Mouse (Mus musculus) heart, embryonic 12.5 days (tissue): ENCODE measurements at regions not wholly inside any gene's neighbourhood (a gene's known extent, or its start where the extent isn't known, plus 50 kb on each side); places are given as distances from the start of the nearest gene placed in this dataset.
"Not testable (repeated sequence)": the region's sequence is repeated elsewhere in the genome, so short reads cannot be mapped to it uniquely, and the experiment has no call there.

Source experiments
- ATAC-seq: fragments of 200-750 bp; cut with Nextera tagmentation; 2 replicates; pipeline ENCODE4 v1.8.0; 2017; ENCODE audit warnings: moderate TSS enrichment, moderate library complexity; ENCODE audit not compliant: insufficient number of reproducible peaks, low FRiP score
- H3K27ac ChIP-seq: fragments of 300-500 bp; sonication (generic); 2 replicates; pipeline ENCODE4 v1.5.1; 2016; ENCODE audit warnings: mild to moderate bottlenecking, moderate library complexity; ENCODE audit not compliant: poor library complexity, severe bottlenecking
- H3K27me3 ChIP-seq: fragments of 300-500 bp; sonication (generic); replicated peaks from 2 replicates; pipeline ENCODE4 v1.6.1; 2016; ENCODE audit warnings: mild to moderate bottlenecking, moderate library complexity
- H3K36me3 ChIP-seq: fragments of 300-500 bp; sonication (generic); 2 replicates; pipeline ENCODE4 v1.6.1; 2016; ENCODE audit warnings: mild to moderate bottlenecking, moderate library complexity
- H3K4me1 ChIP-seq: fragments of 300-500 bp; sonication (generic); replicated peaks from 2 replicates; pipeline ENCODE4 v1.6.1; 2016; ENCODE audit warnings: mild to moderate bottlenecking
- H3K4me2 ChIP-seq: fragments of 300-500 bp; sonication (generic); 2 replicates; pipeline ENCODE4 v1.6.1; 2016; ENCODE audit warnings: mild to moderate bottlenecking, moderate library complexity
- H3K4me3 ChIP-seq: fragments of 300-500 bp; sonication (generic); 2 replicates; pipeline ENCODE4 v1.5.1; 2016; ENCODE audit warnings: mild to moderate bottlenecking
- H3K9ac ChIP-seq: fragments of 300-500 bp; sonication (generic); 2 replicates; pipeline ENCODE4 v1.6.1; 2016; ENCODE audit warnings: mild to moderate bottlenecking, moderate library complexity
- H3K9me3 ChIP-seq: fragments of 300-500 bp; sonication (generic); replicated peaks from 2 replicates; pipeline ENCODE4 v1.6.1; 2016; ENCODE audit warnings: mild to moderate bottlenecking, moderate library complexity
- WGBS: fragments of 180-500 bp; shearing (Covaris S2); methylation state at CpG from one replicate; pipeline ENCODE4 v1.1.7; 2016; 5-methylcytosine and 5-hydroxymethylcytosine counted together

DNA sequence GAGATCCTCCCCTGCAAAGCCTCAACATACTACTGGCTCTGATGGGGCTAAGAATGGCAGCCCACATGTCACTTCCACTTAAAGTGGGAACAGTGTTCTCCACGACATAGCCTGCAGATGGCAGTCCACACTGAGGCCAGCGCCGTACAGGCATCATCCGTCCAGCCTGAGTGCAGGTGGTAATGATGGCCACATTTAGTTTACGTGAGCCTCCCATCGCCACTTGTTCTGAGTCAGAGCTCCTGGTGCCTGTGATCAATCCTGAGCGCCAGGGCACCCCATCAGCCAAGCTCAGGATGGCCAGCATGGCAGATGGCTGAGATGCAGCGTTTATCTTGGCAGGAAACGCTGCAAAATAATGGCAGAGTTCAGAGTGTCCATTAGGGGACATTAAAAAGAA is 159.6 kb downstream of the Adgrd1 start:
- H3K27me3 ChIP-seq, result no peaks in the 10 kb centered on the region
- no peak for ATAC-seq
- peaks cover 12% of the 10 kb centered on the region; the same call in 1 of the 2 replicates for H3K9me3 ChIP-seq
- no peak overlapping the region for H3K27ac ChIP-seq
- H3K9ac ChIP-seq, result no peak overlapping the region
- H3K4me2 ChIP-seq, result no peak overlapping the region
- H3K4me3 ChIP-seq, result no peak overlapping the region
- no peaks in the 10 kb centered on the region for H3K4me1 ChIP-seq
- H3K36me3 ChIP-seq, result no peaks in the 10 kb centered on the region
- WGBS, result 77% methylated on average over 9 of the region's 9 CpGs

DNA sequence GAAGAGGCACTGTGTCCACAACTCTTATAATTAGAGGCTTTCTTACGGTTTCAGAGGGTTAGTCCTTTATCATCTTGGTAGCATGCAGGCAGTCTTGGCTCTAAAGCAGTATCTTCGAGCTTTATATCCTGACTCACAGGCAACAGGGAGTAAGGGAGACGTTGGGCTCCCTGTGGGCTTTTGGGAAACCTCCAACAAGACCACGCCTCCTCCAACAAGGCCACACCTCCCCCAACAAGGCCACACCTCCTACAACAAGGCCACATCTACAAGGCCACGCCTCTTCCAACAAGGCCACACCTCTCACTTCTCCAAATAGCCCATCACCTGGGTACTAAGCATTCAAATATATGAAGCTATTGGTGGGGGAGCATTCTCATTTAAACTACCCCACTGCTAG is 160.7 kb downstream of the Adgrd1 start:
- WGBS, result 52% methylated on average over 5 of the region's 5 CpGs
- Histone ChIP-seq H3K36me3 (no peaks in the 10 kb centered on the region), H3K4me2 (no peak overlapping the region), H3K4me1 (0 out of 2 replicates have a peak, but pooled peaks cover 4% of the 10 kb centered on the region), H3K9ac (no peak overlapping the region), H3K27ac (no peak overlapping the region), H3K4me3 (no peak overlapping the region), H3K9me3 (peaks cover 12% of the 10 kb centered on the region; the same call in 1 of the 2 replicates), H3K27me3 (no peaks in the 10 kb centered on the region)
- no peak for ATAC-seq

DNA sequence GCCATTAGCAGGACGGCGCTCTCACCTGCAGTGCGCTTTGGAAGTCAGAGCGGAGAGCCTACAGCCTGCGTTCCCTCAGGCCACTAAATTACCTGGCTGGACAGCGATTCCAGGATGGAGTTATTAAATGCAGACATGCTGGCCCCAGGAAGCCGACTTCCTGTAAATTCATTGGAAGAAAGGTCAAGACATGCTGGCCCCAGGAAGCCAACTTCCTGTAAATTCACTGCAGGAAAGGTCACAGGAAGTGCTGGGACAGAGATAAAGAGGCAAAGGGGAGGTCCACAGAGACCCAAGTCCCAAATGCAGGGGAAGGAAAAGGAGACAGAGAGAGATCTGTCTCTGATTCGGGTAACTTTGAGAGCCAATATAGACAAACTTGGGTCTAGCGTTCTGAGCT is 164.1 kb downstream of the Adgrd1 start:
- 0 out of 2 replicates have a peak, but pooled peaks cover 4% of the 10 kb centered on the region for H3K27me3 ChIP-seq
- no peak overlapping the region for H3K4me2 ChIP-seq
- H3K4me1 ChIP-seq, result 0 out of 2 replicates have a peak, but pooled peaks cover 11% of the 10 kb centered on the region
- 58% methylated on average over 9 of the region's 9 CpGs for WGBS
- H3K27ac ChIP-seq, result no peak overlapping the region
- H3K9ac ChIP-seq, result no peak overlapping the region
- H3K9me3 ChIP-seq, result no peaks in the 10 kb centered on the region
- H3K36me3 ChIP-seq, result no peaks in the 10 kb centered on the region
- no peak overlapping the region for H3K4me3 ChIP-seq
- ATAC-seq, result no peak

DNA sequence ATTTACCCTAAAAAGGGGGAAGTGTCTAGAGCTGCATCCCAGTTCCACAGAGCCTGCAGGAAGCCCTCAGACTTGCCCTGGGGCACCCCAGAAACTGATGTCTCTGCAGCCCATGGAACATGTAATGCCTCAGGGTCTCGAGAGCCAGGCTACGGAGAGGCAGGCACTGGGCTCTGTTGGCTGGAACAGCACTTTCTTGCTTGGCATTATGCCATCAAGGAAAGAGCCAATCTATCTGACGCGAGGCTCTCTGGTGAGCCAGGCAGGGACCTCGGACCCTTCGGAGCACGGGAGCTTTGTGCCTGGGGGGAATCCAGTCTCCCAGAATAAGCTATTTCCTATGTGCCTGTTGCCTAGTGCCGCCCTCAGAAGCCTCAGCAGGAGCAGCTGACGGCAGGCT is 166.6 kb downstream of the Adgrd1 start:
- Histone ChIP-seq H3K9ac (no peak overlapping the region), H3K4me1 (0 out of 2 replicates have a peak, but pooled peaks cover 11% of the 10 kb centered on the region), H3K9me3 (no peaks in the 10 kb centered on the region), H3K4me2 (no peak overlapping the region), H3K27me3 (peaks cover 25% of the 10 kb centered on the region), H3K36me3 (no peaks in the 10 kb centered on the region), H3K27ac (no peak overlapping the region), H3K4me3 (no peak overlapping the region)
- WGBS, result 40% methylated on average over 9 of the region's 9 CpGs
- ATAC-seq, result peak; percentile 14; the same call in 1 of the 2 replicates

DNA sequence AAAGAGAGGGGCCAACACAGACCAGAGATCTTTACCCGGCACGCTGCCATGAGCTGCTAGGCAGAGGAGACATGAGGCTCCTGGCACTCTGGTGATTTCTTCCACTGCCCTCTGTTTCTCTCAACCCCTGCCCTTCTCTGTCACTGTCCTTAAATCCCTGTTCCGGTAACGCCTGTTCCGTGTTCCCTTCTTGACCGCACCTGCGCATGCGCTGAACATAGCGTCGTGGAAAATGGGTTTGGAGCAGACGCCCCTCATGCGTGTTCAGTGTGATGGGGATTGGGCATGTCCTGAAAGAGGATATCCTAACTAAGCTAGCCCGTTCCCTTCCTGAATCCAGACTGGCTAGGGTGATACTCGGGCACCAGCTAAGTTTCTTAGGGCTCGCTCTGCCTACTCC is 167.8 kb downstream of the Adgrd1 start:
- Histone ChIP-seq H3K27ac (no peak overlapping the region), H3K27me3 (peaks cover 36% of the 10 kb centered on the region), H3K4me1 (0 out of 2 replicates have a peak, but pooled peaks cover 11% of the 10 kb centered on the region), H3K4me3 (no peak overlapping the region), H3K36me3 (no peaks in the 10 kb centered on the region), H3K9ac (no peak overlapping the region), H3K9me3 (no peaks in the 10 kb centered on the region), H3K4me2 (no peak overlapping the region)
- WGBS, result 88% methylated on average over 15 of the region's 15 CpGs
- ATAC-seq, result no peak

DNA sequence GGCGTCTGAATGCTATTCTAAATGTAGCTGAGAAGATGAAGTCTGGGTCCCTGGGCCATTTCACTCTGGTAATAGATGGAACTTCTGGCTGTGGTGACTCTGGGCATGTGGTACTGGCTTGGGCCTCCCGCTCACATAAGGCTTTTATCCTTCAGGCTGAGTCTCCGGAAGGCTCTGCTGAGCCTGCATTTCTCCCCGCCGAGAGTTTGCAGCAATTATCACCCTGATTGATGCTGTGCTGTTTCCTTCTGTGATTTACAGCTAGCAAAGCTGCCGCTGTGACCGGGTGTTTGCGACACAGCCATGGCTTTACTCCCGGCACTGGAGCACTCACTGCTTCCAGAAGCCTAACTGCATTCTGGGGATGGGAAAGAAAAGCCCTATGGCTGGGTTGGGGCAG is 171.9 kb downstream of the Adgrd1 start:
- H3K9me3 ChIP-seq, result no peaks in the 10 kb centered on the region
- no peak overlapping the region for H3K9ac ChIP-seq
- H3K27me3 ChIP-seq, result peaks cover 66% of the 10 kb centered on the region
- no peak overlapping the region for H3K4me2 ChIP-seq
- WGBS, result 21% methylated on average over 9 of the region's 9 CpGs
- H3K36me3 ChIP-seq, result no peaks in the 10 kb centered on the region
- H3K4me1 ChIP-seq, result 0 out of 2 replicates have a peak, but pooled peaks cover under 1% of the 10 kb centered on the region
- no peak for ATAC-seq
- H3K27ac ChIP-seq, result no peak overlapping the region
- H3K4me3 ChIP-seq, result no peak overlapping the region

DNA sequence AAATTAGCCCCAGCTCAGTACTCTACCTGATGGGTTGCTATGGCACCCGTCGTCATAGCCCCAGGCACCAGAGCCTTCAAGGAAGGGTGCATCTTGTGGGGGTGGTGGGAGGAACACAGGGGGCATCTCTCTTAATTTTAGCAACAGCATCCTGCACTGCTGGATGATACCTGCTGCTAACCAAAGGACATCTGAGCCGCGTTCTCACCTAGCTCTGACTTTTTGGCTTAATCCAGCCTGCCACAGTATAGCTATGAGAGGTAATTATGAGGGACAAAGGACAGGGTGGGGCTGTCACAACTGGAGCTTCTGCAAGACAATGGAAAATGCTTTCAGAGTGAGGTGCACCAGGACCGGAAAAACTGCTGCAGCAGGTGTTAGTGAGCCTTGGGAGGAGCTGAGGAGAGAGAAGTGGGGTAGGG is 173.5 kb downstream of the Adgrd1 start:
- Histone ChIP-seq H3K36me3 (no peaks in the 10 kb centered on the region), H3K9me3 (no peaks in the 10 kb centered on the region), H3K4me3 (no peak overlapping the region), H3K4me2 (no peak overlapping the region), H3K9ac (no peak overlapping the region), H3K27me3 (peaks cover 66% of the 10 kb centered on the region), H3K4me1 (no peaks in the 10 kb centered on the region), H3K27ac (no peak overlapping the region)
- ATAC-seq, result no peak
- 17% methylated on average over 5 of the region's 5 CpGs for WGBS

DNA sequence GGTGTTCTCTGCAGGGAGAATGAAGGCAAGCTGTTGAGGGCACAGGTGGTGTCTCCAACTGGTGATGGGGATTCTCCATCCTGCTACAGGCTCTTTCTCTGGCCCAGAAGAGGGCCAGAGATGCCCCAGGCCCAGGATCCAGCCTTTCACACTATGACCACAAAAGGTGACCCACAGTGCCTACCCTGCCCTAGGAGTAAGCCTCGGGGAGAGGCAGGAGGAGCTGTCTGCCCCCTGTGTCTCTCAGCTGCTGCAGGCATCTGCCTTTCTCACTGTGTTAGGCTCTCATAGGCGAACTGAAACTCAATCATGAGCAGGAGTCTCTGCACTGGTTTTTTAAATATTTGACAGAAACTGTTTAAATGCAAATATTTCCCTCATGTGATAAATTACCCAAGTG is 184.9 kb downstream of the Adgrd1 start:
- 19% methylated on average over 2 of the region's 2 CpGs for WGBS
- H3K4me1 ChIP-seq, result no peaks in the 10 kb centered on the region
- H3K4me2 ChIP-seq, result no peak overlapping the region
- no peak overlapping the region for H3K27ac ChIP-seq
- peaks cover 36% of the 10 kb centered on the region for H3K27me3 ChIP-seq
- ATAC-seq, result no peak
- no peaks in the 10 kb centered on the region for H3K36me3 ChIP-seq
- no peak overlapping the region for H3K9ac ChIP-seq
- H3K4me3 ChIP-seq, result no peak overlapping the region
- no peaks in the 10 kb centered on the region for H3K9me3 ChIP-seq

DNA sequence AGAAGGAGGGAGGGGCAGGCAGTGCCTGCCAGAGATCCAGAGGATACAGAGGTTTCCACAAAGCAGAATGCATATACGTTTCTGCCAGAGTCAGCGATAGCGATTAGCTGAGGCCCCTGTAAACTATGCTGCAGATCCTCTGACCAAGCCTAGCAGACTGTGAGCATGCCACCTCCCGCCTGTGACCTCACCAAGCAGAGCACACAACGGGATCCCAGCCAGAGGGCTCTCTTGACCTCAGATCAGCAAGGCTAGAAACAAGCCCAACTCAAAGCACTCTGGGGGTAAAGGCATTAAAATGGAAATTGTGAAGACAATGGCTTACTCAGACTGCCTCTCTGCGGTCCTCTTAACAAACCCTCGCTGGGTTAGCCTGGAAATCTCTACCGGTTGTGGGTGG is 185.6 kb downstream of the Adgrd1 start:
- Histone ChIP-seq H3K27me3 (peaks cover 41% of the 10 kb centered on the region), H3K4me3 (no peak overlapping the region), H3K9me3 (no peaks in the 10 kb centered on the region), H3K4me2 (no peak overlapping the region), H3K4me1 (no peaks in the 10 kb centered on the region), H3K27ac (no peak overlapping the region), H3K9ac (no peak overlapping the region), H3K36me3 (no peaks in the 10 kb centered on the region)
- no peak for ATAC-seq
- 5% methylated on average over 8 of the region's 8 CpGs for WGBS

DNA sequence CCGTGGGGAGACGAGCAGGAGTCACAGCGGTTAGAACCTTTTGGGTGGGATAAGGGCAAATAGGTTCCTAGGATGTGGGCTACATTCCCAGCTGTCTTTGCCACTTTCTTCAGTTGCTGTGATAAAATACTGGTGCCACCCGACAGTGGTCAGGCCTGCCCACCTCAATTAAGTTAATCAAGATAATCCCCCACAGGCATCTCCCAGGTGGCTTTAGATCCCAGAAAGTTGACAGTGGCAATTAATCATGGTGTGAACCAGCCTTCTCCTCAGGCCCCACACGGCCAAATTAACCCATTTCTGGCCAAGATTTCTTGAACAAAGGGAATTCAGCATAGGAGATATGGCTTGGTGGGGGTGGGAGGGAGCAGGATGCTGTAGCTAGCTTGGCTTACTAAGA is 186.3 kb downstream of the Adgrd1 start:
- Histone ChIP-seq H3K36me3 (no peaks in the 10 kb centered on the region), H3K4me2 (no peak overlapping the region), H3K4me3 (no peak overlapping the region), H3K4me1 (no peaks in the 10 kb centered on the region), H3K27ac (no peak overlapping the region), H3K9me3 (no peaks in the 10 kb centered on the region), H3K9ac (no peak overlapping the region), H3K27me3 (peaks cover 41% of the 10 kb centered on the region)
- 8% methylated on average over 5 of the region's 5 CpGs for WGBS
- ATAC-seq, result no peak

DNA sequence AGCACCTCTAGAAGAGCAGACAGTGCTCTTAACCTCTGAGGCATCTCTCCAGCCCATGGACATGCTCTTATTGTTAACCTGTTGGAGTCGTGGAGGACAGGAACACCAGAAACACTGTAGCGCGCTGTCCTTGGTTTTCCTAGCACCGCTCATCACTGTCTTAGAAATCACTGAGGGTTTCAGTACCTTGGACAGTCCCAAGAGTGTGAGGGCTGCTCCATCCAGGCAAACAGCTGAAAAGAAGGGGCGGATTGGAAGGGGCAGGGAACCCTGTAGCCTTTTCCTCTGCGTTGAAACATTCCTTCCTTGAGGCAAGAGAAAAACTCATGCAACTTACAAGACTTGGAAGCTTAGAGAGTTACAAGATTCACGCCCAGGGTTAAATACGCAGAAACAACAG is 190.9 kb downstream of the Adgrd1 start:
- H3K4me3 ChIP-seq, result no peak overlapping the region
- no peaks in the 10 kb centered on the region for H3K36me3 ChIP-seq
- no peak overlapping the region for H3K4me2 ChIP-seq
- peaks cover 32% of the 10 kb centered on the region for H3K27me3 ChIP-seq
- WGBS, result 9% methylated on average over 8 of the region's 8 CpGs
- no peak overlapping the region for H3K27ac ChIP-seq
- no peaks in the 10 kb centered on the region for H3K4me1 ChIP-seq
- no peak for ATAC-seq
- H3K9me3 ChIP-seq, result no peaks in the 10 kb centered on the region
- H3K9ac ChIP-seq, result no peak overlapping the region

DNA sequence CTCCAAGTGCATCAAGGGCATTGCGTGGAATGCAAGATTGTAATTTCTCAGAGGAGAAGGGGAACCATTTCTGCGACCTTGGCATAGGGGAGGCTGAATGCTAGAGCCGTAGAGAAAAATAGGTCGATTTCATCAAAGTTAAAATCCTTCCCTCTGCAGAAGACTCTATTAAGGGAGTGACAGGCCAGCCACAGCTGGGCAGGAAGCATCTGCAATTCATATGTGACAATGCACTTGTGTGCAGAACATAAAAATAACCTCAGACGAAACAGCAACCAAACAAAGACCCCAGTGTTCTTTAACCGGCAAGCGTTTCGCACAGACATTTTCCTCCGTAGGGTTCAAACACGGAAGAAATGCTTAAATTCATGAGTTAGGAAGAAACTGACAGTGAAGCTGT is 196.3 kb downstream of the Adgrd1 start:
- not testable (repeated sequence) for H3K4me1 ChIP-seq, H3K27me3 ChIP-seq, H3K36me3 ChIP-seq, H3K4me3 ChIP-seq, H3K9ac ChIP-seq, ATAC-seq, H3K9me3 ChIP-seq, H3K4me2 ChIP-seq, H3K27ac ChIP-seq
- 67% methylated on average over 10 of the region's 10 CpGs for WGBS
